Mouse (Mus musculus) liver, embryonic 16.5 days (tissue): ENCODE results near the gene Nisch. TPM values are rescaled to one million over a fixed set of nuclear protein-coding genes. Genes with fewer than 3 reads are reported as not detected.
A peak's percentile ranks its signal among the peaks of the same experiment; 100 is the strongest.

Source experiments
- ATAC-seq: fragments of 200-750 bp; cut with Nextera tagmentation; 2 replicates; pipeline ENCODE4 v1.8.0; 2017; ENCODE audit warnings: low read depth, mild to moderate bottlenecking, moderate number of reproducible peaks, moderate library complexity
- H3K27ac ChIP-seq: fragments of 300-500 bp; sonication (generic); 2 replicates; pipeline ENCODE4 v1.5.1; 2014; ENCODE audit warnings: mild to moderate bottlenecking, low read length
- H3K27me3 ChIP-seq: fragments of 300-500 bp; sonication (generic); 2 replicates; pipeline ENCODE4 v1.6.1; 2014; ENCODE audit warnings: low read depth, low read length, mixed read lengths; ENCODE audit not compliant: control insufficient read depth, insufficient read depth
- H3K36me3 ChIP-seq: fragments of 300-500 bp; sonication (generic); 2 replicates; pipeline ENCODE4 v1.6.1; 2014; ENCODE audit warnings: mild to moderate bottlenecking; ENCODE audit not compliant: control insufficient read depth, insufficient read depth
- H3K4me1 ChIP-seq: fragments of 300-500 bp; sonication (generic); 2 replicates; pipeline ENCODE4 v1.6.1; 2014; ENCODE audit warnings: low read depth, low read length, mixed read lengths; ENCODE audit not compliant: control insufficient read depth
- H3K4me2 ChIP-seq: fragments of 300-500 bp; sonication (generic); 2 replicates; pipeline ENCODE4 v1.6.1; 2014; ENCODE audit warnings: low read depth, low read length, mixed read lengths
- H3K4me3 ChIP-seq: fragments of 300-500 bp; sonication (generic); 2 replicates; pipeline ENCODE4 v1.5.1; 2014; ENCODE audit warnings: low read depth, mild to moderate bottlenecking, low read length
- H3K9ac ChIP-seq: fragments of 300-500 bp; sonication (generic); 2 replicates; pipeline ENCODE4 v1.6.1; 2014; ENCODE audit warnings: low read depth, low read length
- H3K9me3 ChIP-seq: fragments of 300-500 bp; sonication (generic); replicated peaks from 2 replicates; pipeline ENCODE4 v1.6.1; 2016; ENCODE audit warnings: low read length; ENCODE audit not compliant: control insufficient read depth
- WGBS: fragments of 180-500 bp; shearing (Covaris S2); extraction: QIAGEN DNeasy Blood & Tissue Kit; methylation state at CpG from one replicate; pipeline ENCODE4 v1.1.7; 2014; ENCODE audit not compliant: insufficient replicate concordance; 5-methylcytosine and 5-hydroxymethylcytosine counted together
- polyA plus RNA-seq: library from polyadenylated mRNA; unstranded; fragments of >200 nt; fragmentation: Nextera tagmentation; extraction: Ambion mirVana; gene quantifications from 2 replicates; pipeline ENCODE4 v1.2.1, GENCODE M21; 2015

The Nisch gene
- polyA plus RNA-seq, 1 experiment from 2014 or later, result 112 TPM

DNA sequence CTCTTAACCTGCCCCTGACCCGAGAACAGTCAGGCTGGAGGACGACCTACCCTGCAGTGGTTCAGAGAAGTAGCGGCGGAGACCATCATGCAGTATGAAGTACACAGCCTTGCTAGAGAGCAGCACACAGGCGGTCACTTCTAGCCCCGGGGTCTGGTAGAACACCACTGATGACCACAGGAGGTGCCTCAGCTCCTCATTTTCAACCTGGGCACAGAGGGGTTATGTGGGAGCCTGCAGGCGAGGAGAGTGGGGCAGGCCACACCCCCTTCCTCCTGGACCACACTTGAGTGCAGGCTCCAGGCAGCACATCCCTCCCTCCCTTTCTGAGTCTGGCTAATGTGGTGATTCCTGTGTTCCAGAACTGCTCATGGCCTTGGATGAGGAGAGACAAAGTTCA lies 43.2 kb downstream of the Nisch start:
- no peak overlapping the region for H3K4me2 ChIP-seq
- WGBS, result 74% methylated on average over 7 of the region's 7 CpGs
- peaks cover 5% of the 10 kb centered on the region for H3K4me1 ChIP-seq
- H3K9me3 ChIP-seq, result no peaks in the 10 kb centered on the region
- no peaks in the 10 kb centered on the region for H3K27me3 ChIP-seq
- no peak for ATAC-seq
- no peak overlapping the region for H3K27ac ChIP-seq
- no peak overlapping the region for H3K4me3 ChIP-seq
- peaks cover 40% of the 10 kb centered on the region for H3K36me3 ChIP-seq
- no peak overlapping the region for H3K9ac ChIP-seq

DNA sequence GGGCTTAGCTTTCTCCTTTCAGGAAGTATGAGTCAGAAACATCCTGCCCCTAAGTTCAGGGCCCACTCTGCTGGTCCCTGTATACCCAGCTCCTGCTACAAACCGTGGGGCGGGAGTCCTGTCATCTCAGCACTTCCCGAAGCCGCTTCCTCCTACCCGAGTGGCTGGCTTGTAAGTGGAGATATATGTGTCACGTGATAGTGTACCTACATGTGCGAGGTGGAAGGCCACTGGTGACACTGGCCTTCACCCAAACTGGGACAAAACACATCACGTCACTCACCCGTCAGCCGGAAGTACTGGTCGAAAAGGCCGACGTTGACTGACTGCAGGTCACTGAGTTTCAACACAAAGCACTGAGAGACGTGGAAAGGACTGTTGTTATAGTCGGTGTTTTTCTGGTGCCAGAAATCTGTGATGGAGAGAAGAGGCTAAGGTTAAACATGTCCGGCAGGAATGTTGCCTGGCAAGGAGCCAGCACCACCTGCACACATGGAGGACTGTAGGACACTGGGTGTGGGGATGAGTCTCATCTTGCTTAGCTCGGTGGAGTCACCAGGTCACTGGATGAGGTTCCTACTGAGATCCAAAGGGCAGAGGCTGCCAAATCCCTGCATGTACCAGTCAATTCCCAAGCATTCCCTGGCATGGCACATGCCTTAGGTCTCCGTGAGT lies 43.8 kb downstream of the Nisch start:
- Histone ChIP-seq H3K4me1 (peaks cover 5% of the 10 kb centered on the region), H3K27ac (no peak overlapping the region), H3K4me2 (no peak overlapping the region), H3K27me3 (no peaks in the 10 kb centered on the region), H3K9ac (no peak overlapping the region), H3K9me3 (no peaks in the 10 kb centered on the region), H3K36me3 (peaks cover 40% of the 10 kb centered on the region), H3K4me3 (no peak overlapping the region)
- WGBS, result 69% methylated on average over 18 of the region's 18 CpGs
- ATAC-seq, result peak; percentile 51

DNA sequence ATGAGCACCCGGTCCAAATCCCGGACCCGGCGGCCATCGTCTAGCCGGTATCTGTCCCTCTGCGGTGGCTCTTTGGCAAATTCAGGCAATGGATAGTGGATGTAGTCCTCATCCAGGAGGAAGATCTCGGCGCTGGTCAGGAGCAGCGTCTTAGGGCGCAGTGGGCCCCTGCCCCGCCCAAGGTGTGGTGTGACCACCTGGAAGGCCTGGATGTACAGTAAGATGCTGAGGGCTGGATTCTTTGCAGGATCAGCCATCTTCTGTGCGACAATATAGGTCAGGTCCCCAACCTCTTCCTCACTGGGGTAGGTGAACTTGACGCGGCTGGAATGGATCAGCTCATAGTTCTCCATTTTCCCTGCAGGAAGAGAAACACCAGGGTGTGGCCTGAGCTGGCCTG lies 44.9 kb downstream of the Nisch start:
- no peaks in the 10 kb centered on the region for H3K27me3 ChIP-seq
- H3K4me1 ChIP-seq, result peaks cover 5% of the 10 kb centered on the region
- no peak overlapping the region for H3K4me2 ChIP-seq
- H3K27ac ChIP-seq, result no peak overlapping the region
- H3K36me3 ChIP-seq, result peaks cover 37% of the 10 kb centered on the region
- no peak for ATAC-seq
- H3K9me3 ChIP-seq, result no peaks in the 10 kb centered on the region
- no peak overlapping the region for H3K4me3 ChIP-seq
- 87% methylated on average over 15 of the region's 15 CpGs for WGBS
- H3K9ac ChIP-seq, result no peak overlapping the region

DNA sequence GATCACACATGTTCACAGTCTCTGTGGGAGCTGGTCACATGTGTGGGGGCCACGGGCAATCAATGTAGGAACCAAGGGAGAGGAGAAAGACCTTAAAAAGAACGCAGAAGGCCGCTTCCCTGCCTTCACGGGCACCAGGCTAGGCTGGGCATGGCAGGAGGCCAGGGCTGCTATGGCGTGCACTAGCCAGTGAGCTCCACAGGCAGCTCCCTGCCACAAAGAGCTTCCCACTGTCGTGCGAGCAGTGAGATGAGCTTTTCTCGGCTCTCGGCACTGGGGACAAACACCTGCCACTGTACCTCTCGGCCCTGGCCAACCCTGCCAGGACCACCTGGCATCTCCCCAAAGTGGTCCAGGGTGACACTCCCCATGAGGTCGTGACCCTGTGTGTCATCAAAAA lies 45.4 kb downstream of the Nisch start:
- no peak for ATAC-seq
- 81% methylated on average over 11 of the region's 11 CpGs for WGBS
- Histone ChIP-seq H3K27me3 (no peaks in the 10 kb centered on the region), H3K27ac (no peak overlapping the region), H3K4me3 (no peak overlapping the region), H3K4me2 (no peak overlapping the region), H3K9ac (no peak overlapping the region), H3K9me3 (no peaks in the 10 kb centered on the region), H3K36me3 (peaks cover 33% of the 10 kb centered on the region), H3K4me1 (peaks cover 7% of the 10 kb centered on the region)

DNA sequence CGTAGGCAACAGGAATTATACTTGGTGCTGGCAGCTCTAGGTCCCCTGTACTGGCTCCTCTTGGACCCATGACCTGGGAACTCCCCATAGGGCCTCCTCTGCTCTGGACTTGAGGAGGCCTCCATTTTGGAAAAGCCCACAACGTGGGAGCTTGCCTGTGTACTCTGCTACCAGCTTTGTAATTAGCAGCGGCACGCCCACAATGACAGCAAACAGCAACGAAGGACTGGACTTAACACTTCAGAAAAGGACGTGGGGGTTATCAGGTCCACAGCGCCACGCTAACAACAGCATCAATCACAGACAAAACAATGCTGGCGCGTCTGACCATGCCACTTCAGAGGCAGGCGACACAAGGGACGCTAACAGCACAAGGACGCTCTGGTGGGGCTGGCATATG lies 45.8 kb downstream of the Nisch start:
- peaks cover 11% of the 10 kb centered on the region for H3K4me1 ChIP-seq
- no peaks in the 10 kb centered on the region for H3K27me3 ChIP-seq
- H3K36me3 ChIP-seq, result peaks cover 31% of the 10 kb centered on the region
- WGBS, result 80% methylated on average over 13 of the region's 13 CpGs
- no peak overlapping the region for H3K4me3 ChIP-seq
- H3K27ac ChIP-seq, result no peak overlapping the region
- H3K9ac ChIP-seq, result no peak overlapping the region
- H3K9me3 ChIP-seq, result no peaks in the 10 kb centered on the region
- H3K4me2 ChIP-seq, result no peak overlapping the region
- ATAC-seq, result no peak

DNA sequence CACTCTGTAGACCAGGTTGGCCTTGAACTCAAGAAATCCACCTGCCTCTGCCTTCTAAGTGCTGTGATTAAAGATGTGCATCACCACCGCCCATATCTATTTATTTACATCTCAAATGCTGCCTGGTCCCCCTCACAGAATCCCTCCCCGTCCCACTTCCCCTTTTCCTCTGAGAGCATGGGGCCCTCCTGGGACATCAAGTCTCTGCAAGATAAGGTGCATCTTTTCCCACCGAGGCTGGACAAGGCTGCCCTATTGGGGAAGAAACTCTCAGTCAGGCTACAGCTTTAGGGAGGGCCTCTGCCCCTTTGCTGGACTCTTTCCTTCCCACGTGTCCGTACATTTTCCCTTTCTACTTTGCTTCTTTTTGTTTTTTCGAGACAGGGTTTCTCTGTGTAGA lies 47.2 kb downstream of the Nisch start:
- peaks cover 31% of the 10 kb centered on the region for H3K36me3 ChIP-seq
- H3K9me3 ChIP-seq, result no peaks in the 10 kb centered on the region
- peaks cover 11% of the 10 kb centered on the region for H3K4me1 ChIP-seq
- no peak for ATAC-seq
- H3K4me3 ChIP-seq, result no peak overlapping the region
- H3K27ac ChIP-seq, result no peak overlapping the region
- H3K9ac ChIP-seq, result no peak overlapping the region
- no peak overlapping the region for H3K4me2 ChIP-seq
- 19% methylated on average over 6 of the region's 6 CpGs for WGBS
- H3K27me3 ChIP-seq, result no peaks in the 10 kb centered on the region

DNA sequence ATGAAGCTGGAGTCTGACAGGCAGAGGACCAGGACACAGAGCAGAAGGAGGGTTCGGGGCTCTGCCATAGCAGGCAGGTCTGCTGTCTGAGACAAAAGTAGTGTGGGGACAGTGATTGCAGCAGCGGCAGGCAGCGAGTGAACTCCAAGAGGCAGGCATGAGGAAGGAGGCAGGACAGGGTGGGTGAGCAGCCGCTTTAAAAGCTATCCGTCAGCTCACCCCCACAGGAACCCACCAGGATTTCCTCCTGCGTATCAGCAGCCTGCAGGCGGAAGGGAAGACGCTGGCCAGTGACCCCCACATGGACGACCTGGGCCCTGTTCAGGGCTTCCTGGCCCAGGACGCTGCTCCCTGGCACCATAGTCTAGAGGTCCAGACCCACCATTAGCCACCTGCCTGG lies 48.3 kb downstream of the Nisch start, which contains the start of gene Stab1:
Stab1 (minus strand) TSS at position 217 of the 400 bp plus-strand sequence.
- Histone ChIP-seq H3K27ac (no peak within 1 kb of the TSS), H3K9ac (no peak within 1 kb of the TSS), H3K4me1 (peaks cover 19% of the 10 kb centered on the region), H3K27me3 (no peaks in the 10 kb centered on the region), H3K4me3 (peak within 1 kb of the TSS; percentile 5), H3K9me3 (no peaks in the 10 kb centered on the region), H3K4me2 (no peak within 1 kb of the TSS), H3K36me3 (peaks cover 25% of the 10 kb centered on the region)
- WGBS, result 13% methylated on average over 10 of the region's 10 CpGs
- peak; percentile 12; the same call in 1 of the 2 replicates for ATAC-seq

DNA sequence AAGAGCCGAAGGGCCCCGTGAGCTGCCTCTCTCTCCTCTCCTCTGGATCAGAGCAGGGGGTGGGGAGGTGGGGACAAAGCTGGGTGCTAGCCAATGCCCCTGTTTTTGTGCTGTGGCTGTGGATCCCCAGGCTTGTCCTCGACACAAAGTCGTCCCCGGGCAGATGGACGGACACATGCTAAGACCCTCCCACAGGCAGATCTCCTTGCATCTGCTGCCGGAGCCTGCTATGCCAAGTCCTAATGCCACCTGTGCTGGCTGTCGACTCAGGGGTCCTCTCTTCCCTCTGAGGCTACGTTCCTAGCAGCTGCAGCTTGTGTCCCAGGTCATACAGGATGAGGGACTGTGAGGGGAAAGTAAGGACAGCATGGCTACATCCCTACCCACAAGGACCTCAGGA lies 49.9 kb downstream of the Nisch start:
- no peak overlapping the region for H3K4me2 ChIP-seq
- peak overlapping the region; percentile 26; the same call in 1 of the 2 replicates for H3K9ac ChIP-seq
- no peak overlapping the region for H3K27ac ChIP-seq
- H3K36me3 ChIP-seq, result peaks cover 9% of the 10 kb centered on the region
- H3K4me3 ChIP-seq, result peak overlapping the region; percentile 5
- 49% methylated on average over 9 of the region's 9 CpGs for WGBS
- no peaks in the 10 kb centered on the region for H3K9me3 ChIP-seq
- ATAC-seq, result no peak
- H3K27me3 ChIP-seq, result no peaks in the 10 kb centered on the region
- peaks cover 16% of the 10 kb centered on the region for H3K4me1 ChIP-seq

DNA sequence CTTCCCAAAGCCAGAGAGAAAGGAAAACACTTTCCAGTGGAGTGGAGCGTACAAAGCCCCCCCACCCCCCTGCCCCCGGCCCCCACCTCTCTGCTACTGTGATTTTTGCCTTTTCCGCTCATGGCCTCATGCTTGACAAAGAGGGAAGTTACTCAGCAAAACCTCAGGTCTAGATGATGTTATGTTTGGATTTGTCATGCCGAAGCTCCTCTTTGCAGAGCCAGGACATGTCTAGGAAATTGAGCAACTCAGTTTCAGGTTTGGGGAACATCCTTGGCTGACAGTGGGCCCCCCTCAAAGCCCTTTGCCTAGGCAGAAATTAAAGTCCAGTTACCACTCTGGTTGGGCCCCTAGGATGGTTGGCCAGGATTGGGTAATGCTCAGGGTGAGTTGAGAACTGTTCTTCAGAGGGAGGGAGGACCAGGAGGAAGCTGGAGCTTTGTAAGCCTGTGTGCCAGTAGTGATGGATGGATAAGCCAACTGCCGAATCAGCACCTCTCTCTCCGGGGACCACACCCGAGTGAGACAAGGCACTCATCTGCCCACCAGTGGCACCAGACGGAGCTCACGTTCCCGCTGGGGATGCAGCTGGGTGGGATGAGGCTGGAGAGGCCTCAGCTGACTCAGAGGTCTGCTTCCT lies 50.6 kb downstream of the Nisch start:
- Histone ChIP-seq H3K27me3 (no peaks in the 10 kb centered on the region), H3K27ac (no peak overlapping the region), H3K9me3 (no peaks in the 10 kb centered on the region), H3K4me2 (peak overlapping the region; percentile 29), H3K4me1 (peaks cover 16% of the 10 kb centered on the region), H3K36me3 (peaks cover 4% of the 10 kb centered on the region; the same call in 1 of the 2 replicates), H3K4me3 (peak overlapping the region; percentile 5), H3K9ac (no peak overlapping the region; the same call in 1 of the 2 replicates)
- ATAC-seq, result peak; percentile 15
- WGBS, result 12% methylated on average over 10 of the region's 10 CpGs
